ENCODE assay signal across 8 mouse cellular contexts in genomic region chr13:111687285-111687781, GRCm38 (mm10). TPM values are rescaled to one million over a fixed set of nuclear protein-coding genes. Genes with fewer than 3 reads are reported as not detected.
A peak's percentile ranks its signal among the peaks of the same experiment; 100 is the strongest.
DNase-seq lines count a peak whose midpoint lies in the region; ATAC-seq and TF ChIP-seq lines count a peak whose summit lies in the region.

No protein-coding gene starts in this region.

- WGBS in forebrain, embryonic 11.5 days: 0% methylated on average over 35 of the region's 35 CpGs
- 3% methylated on average over 35 of the region's 35 CpGs for WGBS in heart, embryonic 16.5 days
- under 1% methylated on average over 35 of the region's 35 CpGs for WGBS in liver, embryonic 16.5 days (ENCODE audit: insufficient replicate concordance)
- under 1% methylated on average over 35 of the region's 35 CpGs for WGBS in neural tube, embryonic 15.5 days

- peaks cover 0 to 7% of the 10 kb centered on the region in 2 experiments; a peak in 2 of 4 replicates for H3K4me1 ChIP-seq in CH12.LX (ENCODE audit: control insufficient read depth in 1 of 2, insufficient read depth in 2 of 2)
- no peaks in the 10 kb centered on the region for H3K4me1 ChIP-seq in forebrain, embryonic 11.5 days (replicated peaks; ENCODE audit: control insufficient read depth, insufficient read depth, low read length)
- H3K4me1 ChIP-seq in heart, embryonic 16.5 days (ENCODE audit: control insufficient read depth, insufficient read depth, low read length): peaks cover 11% of the 10 kb centered on the region
- peaks cover 28% of the 10 kb centered on the region for H3K4me1 ChIP-seq in liver, embryonic 16.5 days (ENCODE audit: control insufficient read depth, low read depth, low read length)
- H3K4me1 ChIP-seq in neural tube, embryonic 15.5 days: peaks cover 15% of the 10 kb centered on the region

- peak overlapping the region; percentile 62 for H3K4me2 ChIP-seq in CH12.LX (ENCODE audit: insufficient read depth, low read depth, poor library complexity, severe bottlenecking)
- H3K4me2 ChIP-seq in forebrain, embryonic 11.5 days (ENCODE audit: low read depth, low read length, severe bottlenecking): peak overlapping the region; percentile 80
- H3K4me2 ChIP-seq in heart, embryonic 16.5 days (ENCODE audit: low read depth, low read length): peak overlapping the region; percentile 86
- peak overlapping the region; percentile 96 for H3K4me2 ChIP-seq in liver, embryonic 16.5 days (ENCODE audit: low read depth, low read length)
- H3K4me2 ChIP-seq in neural tube, embryonic 15.5 days: peak overlapping the region; percentile 80

- peak; percentile 22; the same call in 1 of the 2 replicates for TF ChIP-seq POLR2A in CH12.LX (IDR thresholded peaks at IDR 0.05; ENCODE audit: low read depth, low read length)

- peak overlapping the region; percentile 41 to 86 (median 67) for H3K4me3 ChIP-seq in CH12.LX (replicated peaks in 1 of 3; ENCODE audit: low read depth in 2 of 3, low read length in 2 of 3, poor library complexity in 1 of 3)
- H3K4me3 ChIP-seq in forebrain, embryonic 11.5 days (ENCODE audit: low read depth, low read length): peak overlapping the region; percentile 96
- H3K4me3 ChIP-seq in heart, embryonic 16.5 days (ENCODE audit: low read length): peak overlapping the region; percentile 85
- H3K4me3 ChIP-seq in liver, embryonic 16.5 days (ENCODE audit: low read depth, low read length): peak overlapping the region; percentile 97
- peak overlapping the region; percentile 93 for H3K4me3 ChIP-seq in neural tube, embryonic 15.5 days (replicated peaks)

- H3K36me3 ChIP-seq in CH12.LX (replicated peaks in 1 of 2; ENCODE audit: control insufficient read depth in 1 of 2, insufficient read depth in 1 of 2, low read length in 1 of 2): peaks cover 5 to 11% of the 10 kb centered on the region in 2 experiments
- H3K36me3 ChIP-seq in forebrain, embryonic 11.5 days (ENCODE audit: control insufficient read depth, insufficient read depth, low read length): peaks cover 4% of the 10 kb centered on the region; the same call in 1 of the 2 replicates
- peaks cover 8% of the 10 kb centered on the region for H3K36me3 ChIP-seq in heart, embryonic 16.5 days (ENCODE audit: control insufficient read depth, insufficient read depth)
- H3K36me3 ChIP-seq in liver, embryonic 16.5 days (ENCODE audit: control insufficient read depth, insufficient read depth): peaks cover 12% of the 10 kb centered on the region
- H3K36me3 ChIP-seq in neural tube, embryonic 15.5 days: peaks cover 14% of the 10 kb centered on the region; the same call in 1 of the 2 replicates

- dilution Hi-C loops in CH12.LX (cut with MboI; ENCODE audit: extremely low pct_ligation_motif_present, extremely low pct_unique_long_range_greater_than_20kb, low sequenced_read_pairs): no loop called here

- peaks cover 17% of the 10 kb centered on the region for H3K27me3 ChIP-seq in CH12.LX (replicated peaks)
- peaks cover 2% of the 10 kb centered on the region for H3K27me3 ChIP-seq in forebrain, embryonic 11.5 days (ENCODE audit: control insufficient read depth, insufficient read depth, low read length)
- no peaks in the 10 kb centered on the region for H3K27me3 ChIP-seq in heart, embryonic 16.5 days (ENCODE audit: control insufficient read depth, insufficient read depth, low read length)
- no peaks in the 10 kb centered on the region for H3K27me3 ChIP-seq in liver, embryonic 16.5 days (ENCODE audit: control insufficient read depth, insufficient read depth, low read depth, low read length)
- H3K27me3 ChIP-seq in neural tube, embryonic 15.5 days (replicated peaks): no peaks in the 10 kb centered on the region

- peak; percentile 67 for ATAC-seq in forebrain, embryonic 11.5 days (replicated peaks; ENCODE audit: low FRiP score)
- peak; percentile 71 for ATAC-seq in heart, embryonic 16.5 days (replicated peaks; ENCODE audit: extremely low read depth, insufficient read depth, low FRiP score)
- peak; percentile 58 for ATAC-seq in liver, embryonic 16.5 days (ENCODE audit: low read depth)
- peak; percentile 62 for ATAC-seq in neural tube, embryonic 15.5 days (ENCODE audit: low FRiP score)

- peak; percentile 54 for DNase-seq in CH12.LX (ENCODE audit: extremely low read depth)
- peak; percentile 82 for DNase-seq in c-Kit-positive CD71-positive TER-119-negative erythroid progenitor cells, embryonic 14.5 days (ENCODE audit: low read depth)
- peak; percentile 86 for DNase-seq in forebrain, embryonic 11.5 days (ENCODE audit: low spot score)
- peak; percentile 65 to 86 for DNase-seq in kidney, postnatal 36 days
- DNase-seq in testis, postnatal 14 days (ENCODE audit: low spot score): peak; percentile 86

- no peak for TF ChIP-seq CTCF in CH12.LX (conservative IDR thresholded peaks at IDR 0.05 in 1 of 2, IDR thresholded peaks at IDR 0.05 in 1 of 2; ENCODE audit: low read depth in 2 of 2, low read length in 2 of 2)

- TF ChIP-seq RAD21 in CH12.LX (IDR thresholded peaks at IDR 0.05; ENCODE audit: low read depth, low read length): no peak

- H3K79me2 ChIP-seq in CH12.LX (replicated peaks; ENCODE audit: control insufficient read depth, extremely low read depth, insufficient read depth, poor library complexity, severe bottlenecking): no peaks in the 10 kb centered on the region

- in situ Hi-C loops in CH12.LX (cut with MboI; ENCODE audit: low pct_ligation_motif_present, low pct_unique_long_range_greater_than_20kb, low sequenced_read_pairs): no loop called here

- TF ChIP-seq EP300 in CH12.LX (IDR thresholded peaks at IDR 0.05; ENCODE audit: low read length): no peak

- peak overlapping the region; percentile 98; the same call in 1 of the 2 replicates for H3K9ac ChIP-seq in CH12.LX (ENCODE audit: insufficient read depth, low read depth)
- peak overlapping the region; percentile 97 for H3K9ac ChIP-seq in forebrain, embryonic 11.5 days (ENCODE audit: low read length)
- H3K9ac ChIP-seq in heart, embryonic 16.5 days (ENCODE audit: low read length): peak overlapping the region; percentile 96
- H3K9ac ChIP-seq in liver, embryonic 16.5 days (ENCODE audit: low read depth, low read length): peak overlapping the region; percentile 99
- peak overlapping the region; percentile 98 for H3K9ac ChIP-seq in neural tube, embryonic 15.5 days (replicated peaks)

- peak overlapping the region; percentile 47; the same call in 1 of the 2 replicates for H3K27ac ChIP-seq in CH12.LX (ENCODE audit: insufficient read depth, low read depth)
- H3K27ac ChIP-seq in forebrain, embryonic 11.5 days (ENCODE audit: low read depth, low read length): peak overlapping the region; percentile 85
- peak overlapping the region; percentile 96 for H3K27ac ChIP-seq in heart, embryonic 16.5 days (ENCODE audit: low read length)
- H3K27ac ChIP-seq in liver, embryonic 16.5 days (ENCODE audit: low read length): peak overlapping the region; percentile 95
- peak overlapping the region; percentile 97 for H3K27ac ChIP-seq in neural tube, embryonic 15.5 days (replicated peaks)

- H3K9me3 ChIP-seq in CH12.LX (replicated peaks; ENCODE audit: low read length): no peaks in the 10 kb centered on the region
- H3K9me3 ChIP-seq in forebrain, embryonic 11.5 days (ENCODE audit: control insufficient read depth, low read length): no peaks in the 10 kb centered on the region
- H3K9me3 ChIP-seq in heart, embryonic 16.5 days (replicated peaks; ENCODE audit: control insufficient read depth, low read length): no peaks in the 10 kb centered on the region
- no peaks in the 10 kb centered on the region for H3K9me3 ChIP-seq in liver, embryonic 16.5 days (replicated peaks; ENCODE audit: control insufficient read depth, low read length)
- no peaks in the 10 kb centered on the region for H3K9me3 ChIP-seq in neural tube, embryonic 15.5 days (replicated peaks)

TF ChIP-seq in CH12.LX, 34 proteins besides CTCF, POLR2A, EP300 and RAD21:
- TF ChIP-seq ZC3H11A (IDR thresholded peaks at IDR 0.05; ENCODE audit: low read depth, low read length) (no peak), TCF12 (IDR thresholded peaks at IDR 0.05; ENCODE audit: low read depth, low read length) (no peak), HCFC1 (IDR thresholded peaks at IDR 0.05; ENCODE audit: low read depth, low read length) (no peak), GABPA (IDR thresholded peaks at IDR 0.05; ENCODE audit: insufficient replicate concordance, low read depth, low read length) (no peak), JUND (conservative IDR thresholded peaks at IDR 0.05; ENCODE audit: low read depth, low read length) (no peak), E2F4 (IDR thresholded peaks at IDR 0.05; ENCODE audit: insufficient replicate concordance, low read depth, low read length) (no peak), USF1 (IDR thresholded peaks at IDR 0.05; ENCODE audit: low read depth, low read length) (no peak), JUN (IDR thresholded peaks at IDR 0.05; ENCODE audit: insufficient read depth, low read depth, low read length) (no peak), KAT2A (IDR thresholded peaks at IDR 0.05; ENCODE audit: insufficient replicate concordance, low read length) (no peak), MAFK (IDR thresholded peaks at IDR 0.05; ENCODE audit: insufficient replicate concordance, low read length) (no peak), ZNF384 (IDR thresholded peaks at IDR 0.05; ENCODE audit: low read depth, low read length) (no peak), NRF1 (IDR thresholded peaks at IDR 0.05; ENCODE audit: low read depth, low read length) (no peak)

RNA-seq across cellular contexts. Expression of gene Mier3, which starts 6.6 kb away (rescaled TPM):
- total RNA-seq in CH12.LX (2012; rRNA removed): 3.3 and 3.4 TPM in 2 replicates
- total RNA-seq in CH12.LX (2014; rRNA removed): 7.3 TPM in 2 replicates
- 7.0 and 7.3 TPM in 2 replicates for polyA plus RNA-seq in CH12.LX (2012; ENCODE audit: insufficient read length, low read depth)
- polyA plus RNA-seq in forebrain, embryonic 11.5 days (2014; fragmentation: Nextera tagmentation; extraction: Ambion mirVana): 22.8 and 25.3 TPM in 2 replicates
- polyA plus RNA-seq in heart, embryonic 16.5 days (2015; fragmentation: Nextera tagmentation; extraction: Ambion mirVana): 11.7 and 14.0 TPM in 2 replicates
- polyA plus RNA-seq in liver, embryonic 16.5 days (2015; fragmentation: Nextera tagmentation; extraction: Ambion mirVana): 11.6 and 15.1 TPM in 2 replicates
- polyA plus RNA-seq in neural tube, embryonic 15.5 days (2015; fragmentation: Nextera tagmentation; extraction: Ambion mirVana): 15.6 and 16.0 TPM in 2 replicates

Comparison
In these comparisons a context has a peak if more than half of its experiments do, and no peak if none do; other contexts are left out.
1. Peak in every context shown above with its lines: DNase-seq, ATAC-seq, H3K4me3 ChIP-seq and H3K27ac ChIP-seq.
2. H3K27ac ChIP-seq: peak in every context shown above with its lines; median percentile 97 in neural tube, embryonic 15.5 days; 96 in heart, embryonic 16.5 days; 95 in liver, embryonic 16.5 days; 85 in forebrain, embryonic 11.5 days; 47 in CH12.LX.